Mouse (Mus musculus): Measurements from ENCODE around the gene Kdm4b. TPM values are rescaled to one million over a fixed set of nuclear protein-coding genes. Genes with fewer than 3 reads are reported as not detected.

The Kdm4b gene
- polyA plus RNA-seq, 1 experiment from 2014 or later, result 34.6 TPM

DNA sequence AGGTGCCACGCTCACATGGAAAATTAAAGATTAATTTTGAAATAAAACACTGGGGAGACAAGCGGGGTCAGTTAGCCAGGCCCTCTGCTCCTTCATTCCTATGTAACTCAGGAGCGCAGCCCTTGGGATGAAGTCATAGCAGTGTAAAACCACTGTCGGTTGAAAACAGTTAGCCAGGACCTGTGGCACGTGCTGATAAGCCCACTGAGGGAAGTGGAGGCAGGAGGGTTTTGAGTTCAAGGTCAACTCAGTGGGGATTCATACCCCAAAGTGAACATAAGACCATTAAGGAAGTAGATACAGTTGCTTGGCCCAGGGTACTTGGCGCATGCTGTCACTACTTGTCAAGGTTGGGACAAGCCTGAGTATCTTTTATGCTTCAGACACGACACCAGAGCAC lies 85.6 kb downstream of the Kdm4b start:
- Histone ChIP-seq H3K36me3 (peaks cover 59% of the 10 kb centered on the region), H3K27ac (no peak overlapping the region), H3K4me1 (peaks cover 34% of the 10 kb centered on the region), H3K4me3 (no peak overlapping the region), H3K27me3 (ENCODE audit: insufficient read depth, poor library complexity, severe bottlenecking) (no peaks in the 10 kb centered on the region), H3K9me3 (no peaks in the 10 kb centered on the region)
- no peak for DNase-seq (ENCODE audit: low spot score)
- 87% methylated on average over 7 of the region's 7 CpGs for WGBS

DNA sequence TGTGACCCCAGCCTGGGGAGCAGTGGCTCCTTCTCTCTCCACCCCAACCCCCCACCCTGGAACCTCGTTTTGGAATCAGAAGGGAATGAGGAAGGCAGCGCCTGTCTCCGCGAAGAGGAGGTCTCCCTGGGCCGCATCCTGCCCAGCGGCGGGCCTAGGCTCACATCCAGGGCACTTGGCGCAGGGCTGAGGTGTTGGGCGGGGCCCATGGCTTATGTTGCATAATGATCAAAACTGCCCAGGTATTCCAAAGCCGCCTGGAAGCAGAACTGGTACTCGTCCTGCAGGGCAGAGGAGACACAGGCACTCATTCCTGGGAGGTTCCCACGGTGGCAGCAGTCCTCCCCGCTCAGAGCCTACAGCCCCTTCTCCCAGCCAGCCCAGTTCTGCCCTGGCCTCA lies 87.3 kb downstream of the Kdm4b start:
- no peak overlapping the region for H3K27ac ChIP-seq
- peaks cover 76% of the 10 kb centered on the region for H3K36me3 ChIP-seq
- H3K4me1 ChIP-seq, result peaks cover 18% of the 10 kb centered on the region
- DNase-seq (ENCODE audit: low spot score), result no peak
- no peaks in the 10 kb centered on the region for H3K27me3 ChIP-seq (ENCODE audit: insufficient read depth, poor library complexity, severe bottlenecking)
- H3K4me3 ChIP-seq, result no peak overlapping the region
- WGBS, result 85% methylated on average over 13 of the region's 13 CpGs
- no peaks in the 10 kb centered on the region for H3K9me3 ChIP-seq

DNA sequence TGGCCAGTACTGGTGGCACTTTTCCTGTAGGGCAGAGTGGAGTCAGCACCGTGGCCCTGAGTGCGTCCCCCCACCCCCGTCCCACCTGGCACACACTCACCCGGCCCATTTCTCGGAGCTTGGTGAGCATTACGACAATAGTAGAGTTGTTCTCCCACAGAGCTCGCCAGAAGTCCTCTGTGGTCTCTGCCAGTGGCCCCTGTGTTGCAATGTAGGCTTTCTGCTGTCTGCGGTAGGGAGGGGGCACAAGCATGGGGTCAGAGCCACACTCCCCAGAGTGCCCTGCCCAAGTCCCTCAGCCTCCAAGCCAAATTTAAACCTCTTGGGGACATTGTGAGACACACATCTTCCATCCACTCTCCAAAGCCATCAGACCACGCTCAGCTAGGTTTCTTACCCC lies 88.9 kb downstream of the Kdm4b start:
- 93% methylated on average over 9 of the region's 9 CpGs for WGBS

DNA sequence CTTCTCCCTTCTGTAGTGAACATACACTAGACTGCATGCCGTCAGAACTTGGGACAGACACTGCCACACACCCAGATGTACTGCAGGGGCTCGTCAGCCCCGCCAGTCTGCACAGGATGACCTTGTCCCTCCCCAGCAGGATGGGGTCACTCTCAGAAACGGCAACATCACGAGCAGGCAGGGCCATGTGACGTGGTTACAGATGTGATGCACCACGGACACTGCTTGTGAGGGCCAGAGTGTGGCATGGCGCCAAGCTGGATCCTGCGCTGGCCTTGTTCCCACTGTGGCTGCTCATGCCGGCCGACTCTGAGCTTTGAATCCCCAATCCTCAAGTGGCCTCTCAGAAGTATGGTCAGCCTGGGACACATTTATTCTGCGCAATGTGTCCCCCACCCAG lies 92.4 kb downstream of the Kdm4b start:
- DNase-seq (ENCODE audit: low spot score), result no peak
- Histone ChIP-seq H3K36me3 (peaks cover 97% of the 10 kb centered on the region), H3K4me3 (no peak overlapping the region), H3K9me3 (no peaks in the 10 kb centered on the region), H3K4me1 (no peaks in the 10 kb centered on the region), H3K27me3 (ENCODE audit: insufficient read depth, poor library complexity, severe bottlenecking) (no peaks in the 10 kb centered on the region), H3K27ac (no peak overlapping the region)
- WGBS, result 86% methylated on average over 12 of the region's 12 CpGs

More for the DNA sequence above, 88.9 kb downstream of the Kdm4b start:
- Histone ChIP-seq H3K4me3 (no peak overlapping the region), H3K9me3 (no peaks in the 10 kb centered on the region), H3K36me3 (peaks cover 93% of the 10 kb centered on the region), H3K4me1 (peaks cover 6% of the 10 kb centered on the region), H3K27ac (no peak overlapping the region), H3K27me3 (ENCODE audit: insufficient read depth, poor library complexity, severe bottlenecking) (no peaks in the 10 kb centered on the region)
- no peak for DNase-seq (ENCODE audit: low spot score)

DNA sequence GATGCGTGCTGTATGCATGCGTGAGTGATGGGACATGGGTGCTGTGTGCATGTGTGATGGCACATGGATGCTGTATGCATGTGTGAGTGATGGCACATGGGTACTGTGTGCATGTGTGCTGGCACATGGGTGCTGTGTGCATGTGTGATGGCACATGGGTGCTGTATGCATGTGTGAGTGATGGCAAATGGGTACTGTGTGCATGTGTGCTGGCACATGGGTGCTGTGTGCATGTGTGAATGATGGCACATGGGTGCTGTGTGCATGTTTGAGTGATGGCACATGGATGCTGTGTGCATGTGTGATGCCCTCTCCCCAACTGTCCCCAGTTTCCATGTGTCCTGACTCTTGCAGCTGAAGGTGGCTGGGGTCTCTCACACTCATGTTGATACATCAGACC lies 94.2 kb downstream of the Kdm4b start:
- H3K27ac ChIP-seq, result no peak overlapping the region
- H3K4me3 ChIP-seq, result no peak overlapping the region
- H3K9me3 ChIP-seq, result no peaks in the 10 kb centered on the region
- no peaks in the 10 kb centered on the region for H3K27me3 ChIP-seq (ENCODE audit: insufficient read depth, poor library complexity, severe bottlenecking)
- DNase-seq (ENCODE audit: low spot score), result no peak
- H3K36me3 ChIP-seq, result peaks cover 91% of the 10 kb centered on the region
- 95% methylated on average over 2 of the region's 2 CpGs for WGBS
- peaks cover 4% of the 10 kb centered on the region for H3K4me1 ChIP-seq

DNA sequence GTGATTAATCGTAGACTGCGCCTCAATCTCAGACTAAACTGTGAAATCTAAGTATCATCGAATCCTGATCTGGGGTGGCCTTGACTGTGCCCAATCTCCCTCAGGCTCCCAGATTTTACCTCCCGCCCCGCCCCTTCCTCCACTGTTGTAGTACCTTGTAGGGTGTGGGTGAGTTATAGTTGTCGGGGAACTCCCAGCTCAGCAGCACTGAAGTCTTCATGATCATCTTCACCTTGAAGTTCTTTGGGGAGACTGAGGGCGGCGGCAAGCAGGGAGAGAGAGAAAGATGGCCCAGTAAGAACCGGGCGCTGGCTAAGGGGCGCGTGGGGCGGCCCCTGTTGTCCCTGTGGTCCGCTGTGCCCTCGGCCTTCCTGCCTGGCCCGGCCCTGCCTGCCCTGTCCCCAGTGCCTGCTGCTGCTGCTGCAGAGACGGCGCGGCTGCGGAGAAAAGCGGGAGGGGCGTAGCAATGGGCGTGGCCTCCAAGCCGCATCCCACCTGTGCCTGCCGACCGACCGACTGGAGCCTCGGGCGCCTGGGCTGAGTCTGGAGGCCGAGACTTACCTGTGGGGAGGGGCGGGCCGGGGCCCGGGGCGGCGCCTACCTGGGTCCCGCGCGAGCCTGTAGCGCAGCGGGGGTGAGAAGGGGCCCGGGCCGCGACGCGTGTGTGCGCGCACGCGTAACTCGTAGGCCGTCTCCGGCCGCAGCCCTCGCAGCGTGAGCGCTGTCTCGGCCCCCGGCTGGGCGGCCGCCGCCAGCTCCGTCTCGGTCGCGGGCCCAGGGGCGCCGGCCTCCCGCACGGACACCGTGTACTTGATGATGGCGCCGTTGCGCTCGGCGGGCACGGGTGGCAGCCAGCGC lies 99.1 kb downstream of the Kdm4b start:
- DNase-seq (ENCODE audit: low spot score), result peak; percentile 85
- Histone ChIP-seq H3K27me3 (ENCODE audit: insufficient read depth, poor library complexity, severe bottlenecking) (peaks cover 29% of the 10 kb centered on the region), H3K9me3 (no peaks in the 10 kb centered on the region), H3K36me3 (peaks cover 74% of the 10 kb centered on the region), H3K4me3 (peak overlapping the region; percentile 71), H3K4me1 (peaks cover 17% of the 10 kb centered on the region), H3K27ac (peak overlapping the region; percentile 84)
- 8% methylated on average over 77 of the region's 77 CpGs for WGBS

DNA sequence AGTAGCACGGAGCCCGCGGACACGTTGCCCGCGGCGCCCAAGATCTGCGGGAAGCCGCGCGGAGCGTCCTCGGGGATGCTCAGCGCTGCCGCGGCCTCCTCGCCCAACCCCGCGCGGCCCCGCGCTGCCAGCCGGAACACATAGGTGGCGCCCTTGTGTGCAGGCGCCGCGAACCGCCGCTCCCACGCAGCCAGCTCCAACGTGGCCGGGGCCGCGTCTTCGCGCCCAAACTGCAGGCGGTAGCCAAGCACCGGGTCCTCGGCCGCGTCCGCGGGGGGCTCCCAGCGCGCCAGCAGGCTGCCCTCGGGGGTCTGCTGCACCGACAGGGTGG lies 99.7 kb downstream of the Kdm4b start:
- Histone ChIP-seq H3K27me3 (ENCODE audit: insufficient read depth, poor library complexity, severe bottlenecking) (peaks cover 29% of the 10 kb centered on the region), H3K9me3 (no peaks in the 10 kb centered on the region), H3K27ac (peak overlapping the region; percentile 84), H3K4me1 (peaks cover 17% of the 10 kb centered on the region), H3K36me3 (peaks cover 68% of the 10 kb centered on the region), H3K4me3 (peak overlapping the region; percentile 71)
- DNase-seq (ENCODE audit: low spot score), result no peak
- WGBS, result under 1% methylated on average over 47 of the region's 47 CpGs

DNA sequence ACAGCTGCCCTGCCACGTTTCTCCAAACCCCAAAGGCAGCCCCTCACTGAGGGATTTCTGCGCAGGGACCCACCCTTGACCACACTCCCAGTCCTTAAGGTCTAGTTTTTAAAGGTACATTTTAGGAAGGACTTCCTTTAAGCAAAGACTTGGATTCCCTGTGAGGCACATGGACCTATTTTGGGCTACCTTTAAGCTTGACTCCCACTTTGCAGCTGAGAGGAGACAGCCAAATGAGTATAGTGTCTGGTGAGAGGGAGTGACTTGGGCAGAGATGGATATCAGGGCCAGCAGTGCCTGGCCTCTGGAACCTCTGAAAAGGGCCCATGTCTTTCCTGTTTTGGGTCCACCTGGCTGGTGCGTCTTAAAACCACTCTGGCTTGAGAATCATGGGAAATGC lies 100.1 kb downstream of the Kdm4b start:
- 31% methylated on average over 3 of the region's 3 CpGs for WGBS
- Histone ChIP-seq H3K36me3 (peaks cover 64% of the 10 kb centered on the region), H3K9me3 (no peaks in the 10 kb centered on the region), H3K27ac (peak overlapping the region; percentile 84), H3K27me3 (ENCODE audit: insufficient read depth, poor library complexity, severe bottlenecking) (peaks cover 29% of the 10 kb centered on the region), H3K4me3 (peak overlapping the region; percentile 71), H3K4me1 (peaks cover 17% of the 10 kb centered on the region)
- no peak for DNase-seq (ENCODE audit: low spot score)

DNA sequence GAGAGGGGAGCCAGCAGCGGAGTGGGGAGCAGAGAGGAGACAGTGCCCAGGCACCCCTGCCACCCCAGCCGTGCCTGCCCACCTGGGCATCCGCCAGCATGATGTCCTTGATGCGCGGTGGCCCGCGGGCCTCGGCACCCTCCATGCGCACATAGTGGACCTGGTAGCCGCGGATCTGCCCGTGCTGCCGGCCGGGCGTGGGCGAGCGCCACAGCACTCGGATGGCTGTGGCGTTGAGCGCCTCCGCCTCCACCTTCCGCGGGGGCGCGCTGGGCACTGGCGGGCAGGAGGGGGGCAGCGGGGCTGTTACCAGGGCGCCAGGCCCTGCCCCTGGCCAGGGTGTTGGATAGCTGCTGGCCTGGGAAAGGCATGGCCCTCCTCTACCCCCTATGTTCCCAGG lies 102.0 kb downstream of the Kdm4b start:
- H3K27me3 ChIP-seq (ENCODE audit: insufficient read depth, poor library complexity, severe bottlenecking), result peaks cover 29% of the 10 kb centered on the region
- H3K4me3 ChIP-seq, result no peak overlapping the region
- peaks cover 17% of the 10 kb centered on the region for H3K4me1 ChIP-seq
- WGBS, result 68% methylated on average over 28 of the region's 28 CpGs
- peaks cover 57% of the 10 kb centered on the region for H3K36me3 ChIP-seq
- no peak for DNase-seq (ENCODE audit: low spot score)
- no peaks in the 10 kb centered on the region for H3K9me3 ChIP-seq
- H3K27ac ChIP-seq, result no peak overlapping the region

DNA sequence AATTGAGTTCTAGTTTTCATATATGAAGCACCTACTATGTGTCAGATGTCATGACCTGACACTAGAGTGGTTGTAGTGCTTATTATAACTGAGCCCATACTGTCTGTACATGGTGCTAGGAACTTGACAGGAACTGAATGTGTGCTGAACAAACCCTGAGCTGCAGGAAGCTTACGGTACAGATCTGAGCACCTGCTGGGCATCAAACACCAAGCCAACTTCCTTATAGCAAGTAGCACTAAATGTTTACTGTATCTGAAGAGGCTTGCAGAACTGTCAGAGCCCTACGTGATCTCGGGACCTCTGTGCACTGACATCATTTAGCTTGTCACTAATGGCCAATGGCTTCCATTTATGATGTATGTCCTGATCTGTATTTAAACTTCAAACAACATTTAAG lies 105.7 kb downstream of the Kdm4b start:
- Histone ChIP-seq H3K36me3 (peaks cover 76% of the 10 kb centered on the region), H3K4me3 (no peak overlapping the region), H3K4me1 (no peaks in the 10 kb centered on the region), H3K9me3 (no peaks in the 10 kb centered on the region), H3K27ac (no peak overlapping the region), H3K27me3 (ENCODE audit: insufficient read depth, poor library complexity, severe bottlenecking) (peaks cover 24% of the 10 kb centered on the region)
- DNase-seq (ENCODE audit: low spot score), result no peak
- WGBS, result 93% methylated on average over 3 of the region's 3 CpGs

DNA sequence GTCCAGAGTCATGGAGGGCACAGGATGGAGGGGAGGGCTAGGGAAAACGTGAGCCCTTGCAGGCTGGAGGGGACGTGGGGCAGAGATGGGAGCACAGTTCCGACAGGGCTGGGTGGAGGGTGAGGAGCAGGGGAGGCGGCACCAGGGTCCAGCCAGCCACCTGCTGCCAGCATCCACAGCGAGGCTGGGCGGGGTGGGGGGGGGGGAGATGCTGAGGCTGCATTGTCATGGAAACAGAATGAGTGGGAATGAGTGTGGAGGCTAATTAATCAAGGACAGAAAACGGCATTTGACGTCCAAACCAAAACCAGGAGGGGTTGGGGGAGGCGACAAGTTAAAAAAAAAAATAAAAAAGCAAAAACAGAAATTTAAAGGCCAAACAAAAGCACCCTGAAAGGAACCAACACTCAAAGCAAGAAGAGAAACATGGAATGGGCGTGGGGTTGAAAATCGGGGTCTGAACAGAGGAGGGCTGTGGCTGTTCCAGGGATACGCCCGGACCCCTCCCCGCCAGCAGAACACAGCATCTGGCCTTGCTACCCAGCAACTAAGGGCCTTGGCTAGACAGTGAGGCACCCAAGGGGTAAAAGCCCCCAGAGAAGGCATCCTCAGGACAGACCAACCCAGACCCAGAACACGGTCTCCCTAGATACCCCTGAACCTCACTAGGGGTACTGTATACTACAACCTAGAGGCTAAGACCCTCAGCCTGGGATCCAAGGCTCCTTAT lies 114.0 kb downstream of the Kdm4b start:
- Histone ChIP-seq H3K9me3 (peaks cover 10% of the 10 kb centered on the region; the same call in 1 of the 2 replicates), H3K27me3 (ENCODE audit: insufficient read depth, poor library complexity, severe bottlenecking) (no peaks in the 10 kb centered on the region), H3K4me3 (no peak overlapping the region), H3K36me3 (peaks cover 78% of the 10 kb centered on the region), H3K27ac (no peak overlapping the region), H3K4me1 (peaks cover 8% of the 10 kb centered on the region)
- DNase-seq (ENCODE audit: low spot score), result no peak
- WGBS, result 81% methylated on average over 15 of the region's 15 CpGs

DNA sequence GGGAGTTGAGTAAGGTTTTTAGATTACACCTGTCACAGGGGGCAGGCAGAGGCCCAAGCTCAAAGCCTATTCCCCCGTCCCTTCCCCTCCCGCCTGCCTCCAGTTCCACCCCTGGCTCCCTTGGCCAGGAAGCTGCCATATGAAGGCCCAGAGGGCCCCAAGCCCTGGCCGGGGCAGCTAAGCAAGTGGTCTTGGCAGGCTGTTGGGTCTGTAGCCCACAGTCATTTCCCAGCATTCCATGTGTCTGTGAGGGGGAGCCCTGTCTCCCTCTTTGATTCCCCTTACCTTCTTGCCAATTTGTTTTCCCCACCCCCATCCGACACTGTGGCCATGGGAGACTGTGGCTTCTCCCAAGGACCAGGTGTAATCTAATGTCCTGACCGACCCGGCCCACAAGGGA lies 116.5 kb downstream of the Kdm4b start:
- Histone ChIP-seq H3K27ac (no peak overlapping the region), H3K4me3 (no peak overlapping the region), H3K9me3 (0 out of 2 replicates have a peak, but pooled peaks cover 4% of the 10 kb centered on the region), H3K4me1 (peaks cover 8% of the 10 kb centered on the region), H3K36me3 (peaks cover 70% of the 10 kb centered on the region), H3K27me3 (ENCODE audit: insufficient read depth, poor library complexity, severe bottlenecking) (no peaks in the 10 kb centered on the region)
- WGBS, result 91% methylated on average over 6 of the region's 6 CpGs
- no peak for DNase-seq (ENCODE audit: low spot score)

DNA sequence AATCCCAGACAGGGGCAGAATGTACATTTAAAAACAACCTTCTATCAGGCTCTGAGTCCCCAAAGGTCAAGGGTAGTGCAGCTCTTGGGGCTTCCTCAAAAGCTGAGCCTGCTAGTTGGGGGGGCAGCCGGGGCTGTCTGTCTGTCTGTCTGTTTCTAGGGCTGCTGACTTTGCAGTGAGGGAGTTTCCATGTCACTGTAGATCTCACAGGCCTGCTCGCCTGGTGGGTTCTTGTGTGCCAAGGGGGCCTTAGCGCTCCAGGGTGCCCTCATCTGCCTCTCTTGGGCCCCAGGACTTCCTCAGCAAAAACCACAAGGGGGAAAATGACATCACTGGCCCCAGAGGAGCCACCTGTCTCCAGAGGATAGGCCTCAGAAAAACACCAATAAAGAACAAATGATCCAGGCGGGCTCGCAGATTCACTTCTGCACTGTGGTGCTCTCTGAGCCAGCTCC lies 117.5 kb downstream of the Kdm4b start:
- H3K36me3 ChIP-seq, result peaks cover 71% of the 10 kb centered on the region
- peaks cover 8% of the 10 kb centered on the region for H3K4me1 ChIP-seq
- H3K27me3 ChIP-seq (ENCODE audit: insufficient read depth, poor library complexity, severe bottlenecking), result no peaks in the 10 kb centered on the region
- no peak overlapping the region for H3K27ac ChIP-seq
- DNase-seq (ENCODE audit: low spot score), result no peak
- H3K4me3 ChIP-seq, result no peak overlapping the region
- no peaks in the 10 kb centered on the region for H3K9me3 ChIP-seq
- 80% methylated on average over 5 of the region's 5 CpGs for WGBS
